Mouse (Mus musculus): ENCODE data around the gene Dram1.

Dram1 gene

DNA sequence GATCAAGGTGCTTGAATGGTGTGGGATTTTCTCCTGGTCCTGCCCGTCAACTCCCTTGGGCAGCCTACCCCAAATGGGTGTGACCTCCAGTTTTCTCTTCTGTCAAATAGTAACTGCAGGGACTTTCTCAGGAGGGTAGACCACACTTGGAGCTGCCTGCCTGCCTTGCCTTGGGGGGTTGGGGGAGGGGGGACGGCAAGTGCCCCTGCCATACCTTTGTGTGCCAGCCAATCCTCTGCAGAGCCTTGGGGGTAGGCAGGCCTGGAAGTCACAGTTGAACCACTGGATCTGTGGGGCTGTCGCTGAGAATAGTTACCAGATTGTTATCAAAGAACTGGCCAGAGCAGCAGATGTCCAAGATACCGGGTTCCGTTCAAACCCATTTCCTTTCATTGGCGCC lies 7.4 kb upstream of the Dram1 start:
- in situ Hi-C loops (cut with MboI, MseI), result loop anchor here (5.0 kb wide), 1 partner anchor 201 kb away; no protein-coding TSS in a partner anchor

DNA sequence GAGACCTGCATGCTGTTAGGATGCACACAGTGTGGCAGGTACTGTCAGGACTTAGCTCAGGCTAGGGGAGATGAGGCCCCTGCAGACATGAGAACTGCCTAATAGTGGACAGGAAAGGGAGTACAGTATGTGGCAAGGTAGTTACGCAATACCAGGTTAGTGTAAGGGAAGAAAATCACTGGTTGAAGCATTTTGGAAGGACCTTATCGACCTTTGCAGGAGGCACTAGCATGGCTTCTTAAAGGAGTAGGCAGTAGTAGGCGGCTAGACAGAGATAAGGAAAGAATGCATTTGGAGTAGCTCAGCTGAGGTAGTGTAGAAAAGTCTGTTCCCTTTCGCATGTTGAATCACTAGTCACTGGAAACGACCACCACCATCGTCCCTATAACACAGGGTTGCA lies 6.9 kb upstream of the Dram1 start:
- in situ Hi-C loops (cut with MboI, MseI), result loop anchor here (5.0 kb wide), 1 partner anchor 202 kb away; no protein-coding TSS in a partner anchor

GRCm38 (mm10) chr10:88385290-88385689 lies 6.4 kb upstream of the Dram1 start:
- in situ Hi-C loops (cut with MboI, MseI), result loop anchor here (5.0 kb wide), 1 partner anchor 202 kb away; no protein-coding TSS in a partner anchor

- in situ Hi-C loops (cut with MboI, MseI), result loop anchor here (5.0 kb wide), 1 partner anchor 118 kb away; the partner anchor contains the start of gene Chpt1
Observed at GRCm38 (mm10) chr10:88384081-88384480, 5.2 kb upstream of the Dram1 start.

- in situ Hi-C loops (cut with MboI, MseI), result loop anchor here (5.0 kb wide), 1 partner anchor 119 kb away; the partner anchor contains the start of gene Chpt1
Observed at GRCm38 (mm10) chr10:88383479-88383878, 4.6 kb upstream of the Dram1 start.

DNA sequence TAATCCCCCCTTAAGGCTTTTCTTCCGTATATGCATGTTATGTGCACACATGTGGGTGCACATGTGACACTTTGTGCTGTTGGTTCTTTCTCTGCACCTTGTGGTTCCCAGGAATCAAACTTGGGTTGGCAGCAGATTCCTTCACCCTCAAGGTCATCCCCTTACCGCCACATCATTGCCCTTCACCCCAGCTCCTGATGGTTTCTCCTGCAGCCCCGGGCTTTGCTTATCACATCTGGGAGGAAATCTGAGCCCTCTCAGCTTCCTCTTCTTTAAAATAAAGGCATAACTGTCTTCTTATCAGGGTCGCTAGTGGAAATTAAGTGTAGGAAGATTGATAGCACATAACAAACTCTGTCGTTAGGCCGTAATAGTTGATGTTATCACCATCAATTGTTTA lies 3.1 kb upstream of the Dram1 start:
- in situ Hi-C loops (cut with MboI, MseI), result loop anchor here (5.0 kb wide), 1 partner anchor 120 kb away; the partner anchor contains the start of gene Chpt1

DNA sequence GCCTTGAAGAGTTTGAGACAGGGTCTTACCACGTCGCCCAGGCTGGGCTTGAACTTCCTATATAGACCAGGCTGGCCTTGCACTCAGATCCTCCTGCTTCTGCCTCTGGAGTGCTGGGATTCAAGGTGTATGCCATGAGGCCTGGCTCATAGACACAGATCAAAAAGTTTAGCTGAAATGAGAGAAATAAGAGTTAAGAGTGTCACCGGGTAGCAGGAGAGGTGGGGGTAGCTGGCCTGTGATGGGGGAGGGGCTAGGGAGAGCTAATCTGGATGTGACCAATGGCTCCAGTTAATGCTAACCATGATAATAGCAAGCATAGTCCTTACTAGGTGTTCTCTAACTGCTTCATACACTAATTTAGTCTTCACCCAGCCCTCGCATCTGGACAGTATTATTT lies 2.4 kb upstream of the Dram1 start:
- in situ Hi-C loops (cut with MboI, MseI), result loop anchor here (5.0 kb wide), 1 partner anchor 121 kb away; the partner anchor contains the start of gene Chpt1

DNA sequence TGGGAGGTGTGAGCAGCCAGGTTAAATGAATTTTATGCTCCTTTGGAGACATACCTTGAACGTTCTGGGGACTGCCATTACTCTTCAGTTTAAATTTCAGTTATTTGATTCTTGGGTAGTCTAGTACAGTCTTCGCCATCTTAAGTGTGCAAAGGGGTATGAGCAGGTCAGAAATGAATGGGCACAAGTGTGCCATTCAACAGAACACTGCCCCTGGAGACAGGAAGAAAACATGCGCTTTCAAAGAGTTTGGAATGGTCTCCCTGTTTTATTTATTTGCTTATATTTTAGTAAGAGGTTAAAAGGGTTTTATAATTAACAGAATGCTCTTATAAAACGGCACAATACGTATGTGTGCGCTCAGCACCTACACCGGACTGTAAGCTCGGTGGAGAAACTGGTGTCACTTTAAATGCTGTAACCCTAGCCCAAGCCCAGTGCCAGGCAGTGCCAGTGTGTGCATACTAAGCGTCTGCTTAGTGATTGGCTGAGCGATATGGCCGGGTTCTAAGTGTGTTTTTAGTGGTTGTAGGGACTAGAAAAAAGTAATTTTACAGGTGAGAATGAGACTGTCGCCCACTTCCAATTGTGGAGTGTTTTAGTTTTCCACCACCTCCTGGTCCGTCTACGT lies 1.7 kb upstream of the Dram1 start:
- in situ Hi-C loops (cut with MboI, MseI), result loop anchor here (5.0 kb wide), 1 partner anchor 122 kb away; the partner anchor contains the start of gene Chpt1

- in situ Hi-C loops (cut with MboI, MseI), result loop anchor here (5.0 kb wide), 1 partner anchor 122 kb away; the partner anchor contains the start of gene Chpt1
Observed at GRCm38 (mm10) chr10:88380002-88380401, 1.1 kb upstream of the Dram1 start.

- in situ Hi-C loops (cut with MboI, MseI), result loop anchor here (5.0 to 10.0 kb wide), 3 partner anchors 45 to 447 kb away; partner anchors contain the start of gene Utp20
Observed at GRCm38 (mm10) chr10:88377666-88378065, 1.2 kb downstream of the Dram1 start.

DNA sequence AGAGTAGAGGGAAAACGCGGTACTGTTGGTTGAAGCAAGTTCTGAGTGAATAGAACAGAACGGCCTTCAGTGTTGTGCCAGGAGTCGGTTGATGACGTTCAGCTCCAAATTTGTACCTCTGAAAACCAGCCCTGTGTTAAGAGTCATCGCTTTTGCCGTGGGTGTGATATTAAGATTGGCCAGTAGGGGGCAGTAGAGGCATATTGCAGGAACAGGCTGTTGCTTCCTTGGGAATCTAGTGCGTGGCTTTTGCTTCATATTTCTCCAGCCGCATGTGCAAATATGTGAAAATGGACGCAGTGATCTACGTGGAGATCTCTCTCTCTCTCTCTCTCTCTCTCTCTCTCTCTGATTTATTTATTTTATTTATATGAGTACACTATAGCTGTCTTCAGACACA lies 2.1 kb downstream of the Dram1 start:
- in situ Hi-C loops (cut with MboI, MseI), result loop anchor here (5.0 to 10.0 kb wide), 3 partner anchors 46 to 448 kb away; partner anchors contain the start of gene Utp20

GRCm38 (mm10) chr10:88374984-88375383 lies 3.9 kb downstream of the Dram1 start:
- in situ Hi-C loops (cut with MboI, MseI), result loop anchor here (5.0 to 10.0 kb wide), 3 partner anchors 47 to 450 kb away; partner anchors contain the start of gene Utp20

GRCm38 (mm10) chr10:88372945-88373344 lies 5.9 kb downstream of the Dram1 start:
- in situ Hi-C loops (cut with MboI, MseI), result loop anchor here (10.0 kb wide), 1 partner anchor 452 kb away; the partner anchor contains the start of gene Utp20

GRCm38 (mm10) chr10:88372436-88372835 lies 6.4 kb downstream of the Dram1 start:
- in situ Hi-C loops (cut with MboI, MseI), result loop anchor here (10.0 kb wide), 1 partner anchor 452 kb away; the partner anchor contains the start of gene Utp20

DNA sequence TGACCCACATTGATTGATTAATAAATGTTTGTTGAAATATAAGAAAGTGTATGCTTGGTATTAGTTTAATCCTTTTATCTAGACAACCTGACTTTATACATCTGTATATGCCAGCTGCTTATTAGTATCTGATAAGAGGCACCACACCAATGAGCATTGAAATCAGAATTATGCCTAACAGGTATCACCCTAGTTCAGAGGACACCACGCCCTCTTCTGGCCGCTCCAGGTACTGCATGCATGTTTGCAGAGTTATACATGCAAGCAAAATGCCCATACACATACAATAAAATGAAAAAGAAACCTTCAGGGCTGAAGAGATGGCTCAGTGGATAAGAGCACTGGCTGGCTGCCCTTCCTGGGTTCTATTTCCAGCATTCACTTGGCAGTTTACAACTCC lies 7.1 kb downstream of the Dram1 start:
- in situ Hi-C loops (cut with MboI, MseI), result loop anchor here (10.0 kb wide), 1 partner anchor 453 kb away; the partner anchor contains the start of gene Utp20

DNA sequence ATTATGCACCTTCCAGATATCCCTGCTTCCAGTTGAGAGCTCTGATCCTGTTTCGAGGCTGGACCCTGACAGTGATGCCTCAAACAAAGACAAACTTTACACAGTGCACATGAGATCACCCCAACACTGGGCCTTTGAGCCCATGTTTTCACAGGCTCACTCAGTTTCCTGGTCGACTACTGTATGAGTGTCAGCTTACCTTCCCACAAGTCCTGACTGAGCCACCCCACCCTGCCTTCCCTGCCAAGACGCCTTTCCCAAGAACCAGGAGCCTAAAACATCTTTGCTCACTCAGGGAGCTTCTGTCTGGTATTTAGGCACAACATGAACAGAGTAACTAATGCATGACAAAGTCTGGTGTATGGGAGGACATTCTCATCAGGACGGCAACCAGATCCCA lies 9.6 kb downstream of the Dram1 start:
- in situ Hi-C loops (cut with MboI, MseI), result no loop called here

- in situ Hi-C loops (cut with MboI, MseI), result no loop called here
Observed at GRCm38 (mm10) chr10:88364221-88364620, 14.7 kb downstream of the Dram1 start.

- in situ Hi-C loops (cut with MboI, MseI), result no loop called here
Observed at GRCm38 (mm10) chr10:88362218-88362617, 16.7 kb downstream of the Dram1 start.

DNA sequence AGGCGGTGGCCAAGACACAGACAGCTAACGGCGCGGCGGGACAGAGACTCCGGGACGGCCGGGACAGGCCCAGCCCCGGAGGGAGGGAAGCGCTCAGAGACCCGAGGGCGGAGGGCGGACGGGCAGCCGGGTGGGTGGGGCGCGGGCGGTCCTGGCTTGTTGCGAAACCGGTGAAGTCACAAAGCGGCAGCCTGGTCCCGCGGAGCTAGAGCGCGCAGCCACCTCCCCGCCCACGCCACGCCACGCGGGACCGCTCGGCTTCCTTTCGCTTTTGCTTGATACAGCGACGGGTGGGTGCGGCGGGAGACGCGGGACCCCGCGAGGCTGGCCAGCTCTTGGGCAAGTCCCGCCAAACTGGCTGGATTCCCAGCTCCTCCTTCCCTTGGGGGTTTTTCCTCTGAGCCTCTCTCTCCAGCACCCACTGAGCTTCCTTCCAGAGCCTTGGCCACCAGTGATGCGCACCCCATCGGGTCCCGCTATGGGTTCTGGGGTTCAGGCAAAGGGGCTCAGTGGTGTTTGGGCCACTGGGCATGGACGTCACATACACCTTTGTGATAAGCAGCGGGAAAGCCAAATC lies 21.8 kb downstream of the Dram1 start:
- in situ Hi-C loops (cut with MboI, MseI), result no loop called here

DNA sequence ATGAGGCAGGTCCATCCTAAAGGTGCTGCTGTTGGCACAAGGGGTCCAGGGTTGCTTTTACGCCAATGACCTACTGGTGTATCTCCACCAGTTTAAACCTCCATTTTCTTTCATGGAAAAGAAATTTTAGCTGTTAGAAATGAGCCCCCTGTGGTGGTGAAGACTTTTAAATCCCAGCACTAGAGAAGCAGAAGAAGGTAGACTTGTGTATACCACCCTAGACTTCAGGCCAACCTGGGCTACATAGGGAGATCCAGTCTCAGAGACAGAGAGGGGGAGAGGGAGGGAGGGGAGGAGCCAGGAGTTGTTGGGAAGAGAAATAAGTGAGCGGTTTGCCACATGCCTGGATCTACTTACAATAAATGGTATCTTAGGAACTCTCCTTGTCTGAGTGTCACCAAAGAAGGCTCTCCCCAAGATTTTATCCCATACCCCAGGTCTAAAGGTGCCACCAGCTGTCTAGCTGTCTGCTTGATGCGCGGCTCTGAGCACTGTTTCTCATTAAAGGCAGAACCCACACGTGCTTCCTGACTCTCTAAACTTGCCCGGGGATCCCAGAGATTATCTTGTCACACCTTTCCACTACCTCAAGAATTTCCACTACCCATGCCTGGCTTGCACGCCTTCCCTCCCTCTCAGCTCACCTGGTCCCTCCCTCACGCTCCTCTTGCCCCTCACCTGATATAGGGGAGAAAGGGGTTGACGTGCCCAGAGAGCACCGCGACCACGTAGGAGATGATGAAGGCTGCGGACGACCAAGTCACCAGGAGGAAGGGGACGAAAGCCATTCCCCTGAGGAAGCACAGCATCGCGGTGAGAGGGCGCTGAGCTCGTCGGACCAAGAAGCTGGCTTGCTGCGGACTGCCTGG lies 22.5 kb downstream of the Dram1 start:
- in situ Hi-C loops (cut with MboI, MseI), result no loop called here

DNA sequence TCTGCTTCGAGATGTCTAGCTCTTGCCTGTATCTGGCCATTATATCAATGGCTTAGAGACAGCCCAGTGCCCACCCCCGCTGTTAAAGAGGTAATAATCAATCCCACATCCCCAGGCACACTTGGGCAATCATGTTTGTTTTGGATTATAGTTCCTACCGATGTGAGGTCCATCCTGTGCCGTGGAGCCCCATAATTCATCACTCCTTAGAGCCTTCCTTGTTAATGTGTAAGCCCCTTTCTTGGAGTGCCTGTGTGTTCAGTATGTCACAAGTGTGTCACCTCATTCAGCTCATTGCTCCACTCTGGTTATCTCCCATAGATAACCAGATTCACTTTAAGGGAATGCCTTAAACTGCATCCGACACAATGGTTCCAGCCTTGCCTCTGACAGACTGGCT lies 24.3 kb downstream of the Dram1 start:
- in situ Hi-C loops (cut with MboI, MseI), result no loop called here

All from regulatory T cell (primary cell).